Mouse (Mus musculus) lung, embryonic 16.5 days (tissue): Measurements from ENCODE around the gene Zfp346. TPM values are rescaled to one million over a fixed set of nuclear protein-coding genes. Genes with fewer than 3 reads are reported as not detected.

Source experiments
- ATAC-seq: fragments of 200-750 bp; cut with Nextera tagmentation; 2 replicates; pipeline ENCODE4 v1.8.0; 2017; ENCODE audit warnings: low read depth, mild to moderate bottlenecking, moderate library complexity
- H3K27ac ChIP-seq: fragments of 300-500 bp; sonication (generic); 2 replicates; pipeline ENCODE4 v1.5.1; 2014; ENCODE audit warnings: mild to moderate bottlenecking, control low read depth, low read length
- H3K27me3 ChIP-seq: fragments of 300-500 bp; sonication (generic); 2 replicates; pipeline ENCODE4 v1.6.1; 2014; ENCODE audit warnings: low read depth, low read length, mixed read lengths; ENCODE audit not compliant: control insufficient read depth, insufficient read depth
- H3K36me3 ChIP-seq: fragments of 300-500 bp; sonication (generic); 2 replicates; pipeline ENCODE4 v1.6.1; 2014; ENCODE audit warnings: low read length; ENCODE audit not compliant: control insufficient read depth, insufficient read depth
- H3K4me1 ChIP-seq: fragments of 300-500 bp; sonication (generic); replicated peaks from 2 replicates; pipeline ENCODE4 v1.6.1; 2014; ENCODE audit warnings: low read length, mixed read lengths; ENCODE audit not compliant: control insufficient read depth, insufficient read depth
- H3K4me2 ChIP-seq: fragments of 300-500 bp; sonication (generic); 2 replicates; pipeline ENCODE4 v1.6.1; 2014; ENCODE audit warnings: low read depth, low read length, control low read depth
- H3K4me3 ChIP-seq: fragments of 300-500 bp; sonication (generic); 2 replicates; pipeline ENCODE4 v1.5.1; 2014; ENCODE audit warnings: mild to moderate bottlenecking, low read length, control low read depth
- H3K9ac ChIP-seq: fragments of 300-500 bp; sonication (generic); 2 replicates; pipeline ENCODE4 v1.6.1; 2014; ENCODE audit warnings: low read length, control low read depth
- H3K9me3 ChIP-seq: fragments of 300-500 bp; sonication (generic); 2 replicates; pipeline ENCODE4 v1.6.1; 2016; ENCODE audit warnings: low read length; ENCODE audit not compliant: control insufficient read depth
- WGBS: fragments of 180-500 bp; shearing (Covaris S2); extraction: QIAGEN DNeasy Blood & Tissue Kit; methylation state at CpG from one replicate; pipeline ENCODE4 v1.1.7; 2014; 5-methylcytosine and 5-hydroxymethylcytosine counted together
- polyA plus RNA-seq: library from polyadenylated mRNA; unstranded; fragments of >200 nt; fragmentation: Nextera tagmentation; extraction: Ambion mirVana; gene quantifications from 2 replicates; pipeline ENCODE4 v1.2.1, GENCODE M21; 2015

The Zfp346 gene
- polyA plus RNA-seq, 1 experiment from 2014 or later: 20.0 TPM

GRCm38 (mm10) chr13:55133448-55133847, 28.3 kb downstream of the Zfp346 start, which contains the start of gene Gm17617:
Gene Gm17617 (minus strand): TSS chr13:55133548.
- Histone ChIP-seq H3K27me3 (no peaks in the 10 kb centered on the region), H3K4me2 (no peak within 1 kb of the TSS), H3K9ac (no peak within 1 kb of the TSS), H3K9me3 (no peaks in the 10 kb centered on the region), H3K27ac (no peak within 1 kb of the TSS), H3K36me3 (peaks cover 21% of the 10 kb centered on the region), H3K4me1 (peaks cover 4% of the 10 kb centered on the region), H3K4me3 (no peak within 1 kb of the TSS)
- WGBS: 95% methylated on average over 2 of the region's 2 CpGs
- no peak for ATAC-seq

- Histone ChIP-seq H3K27me3 (no peaks in the 10 kb centered on the region), H3K4me2 (no peak overlapping the region), H3K27ac (no peak overlapping the region), H3K4me1 (peaks cover 4% of the 10 kb centered on the region), H3K4me3 (no peak overlapping the region), H3K9me3 (no peaks in the 10 kb centered on the region), H3K9ac (no peak overlapping the region), H3K36me3 (peaks cover 13% of the 10 kb centered on the region)
- WGBS: 4% methylated on average over 5 of the region's 5 CpGs
- peak; percentile 52; the same call in 1 of the 2 replicates for ATAC-seq
Observed at GRCm38 (mm10) chr13:55135382-55135781, 30.3 kb downstream of the Zfp346 start.

GRCm38 (mm10) chr13:55140271-55140670, 35.2 kb downstream of the Zfp346 start:
- Histone ChIP-seq H3K4me1 (peaks cover under 1% of the 10 kb centered on the region), H3K4me3 (no peak overlapping the region), H3K9ac (no peak overlapping the region), H3K36me3 (no peaks in the 10 kb centered on the region), H3K9me3 (no peaks in the 10 kb centered on the region), H3K4me2 (no peak overlapping the region), H3K27me3 (no peaks in the 10 kb centered on the region), H3K27ac (no peak overlapping the region)
- 69% methylated on average over 2 of the region's 2 CpGs for WGBS
- no peak for ATAC-seq

GRCm38 (mm10) chr13:55152621-55153415, 47.7 kb downstream of the Zfp346 start, which contains the start of gene Fgfr4:
Gene Fgfr4 (plus strand): TSS chr13:55152640.
- Histone ChIP-seq H3K4me3 (peak within 1 kb of the TSS; percentile 72), H3K27ac (peak within 1 kb of the TSS; percentile 87), H3K9ac (peak within 1 kb of the TSS; percentile 79), H3K27me3 (no peaks in the 10 kb centered on the region), H3K9me3 (no peaks in the 10 kb centered on the region), H3K36me3 (peaks cover 5% of the 10 kb centered on the region), H3K4me1 (peaks cover 7% of the 10 kb centered on the region), H3K4me2 (peak within 1 kb of the TSS; percentile 81)
- 2% methylated on average over 61 of the region's 68 CpGs for WGBS
- peak; percentile 86 for ATAC-seq

GRCm38 (mm10) chr13:55153951-55154350, 48.8 kb downstream of the Zfp346 start:
- Histone ChIP-seq H3K4me2 (peak overlapping the region; percentile 81), H3K27me3 (no peaks in the 10 kb centered on the region), H3K4me3 (peak overlapping the region; percentile 72), H3K9me3 (no peaks in the 10 kb centered on the region), H3K27ac (peak overlapping the region; percentile 87), H3K4me1 (peaks cover 7% of the 10 kb centered on the region), H3K36me3 (peaks cover 5% of the 10 kb centered on the region), H3K9ac (peak overlapping the region; percentile 21; the same call in 1 of the 2 replicates)
- 62% methylated on average over 5 of the region's 5 CpGs for WGBS
- ATAC-seq: no peak; the same call in 1 of the 2 replicates

- Histone ChIP-seq H3K27me3 (no peaks in the 10 kb centered on the region), H3K36me3 (peaks cover 10% of the 10 kb centered on the region), H3K9ac (no peak overlapping the region), H3K9me3 (no peaks in the 10 kb centered on the region), H3K27ac (no peak overlapping the region), H3K4me3 (no peak overlapping the region), H3K4me1 (no peaks in the 10 kb centered on the region; the same call in 1 of the 2 replicates), H3K4me2 (no peak overlapping the region)
- 54% methylated on average over 7 of the region's 7 CpGs for WGBS
- no peak for ATAC-seq
Observed at GRCm38 (mm10) chr13:55162365-55162764, 57.3 kb downstream of the Zfp346 start.

- ATAC-seq: peak; percentile 87
- 44% methylated on average over 5 of the region's 5 CpGs for WGBS
- Histone ChIP-seq H3K9ac (no peak overlapping the region), H3K4me3 (no peak overlapping the region), H3K36me3 (peaks cover 10% of the 10 kb centered on the region), H3K9me3 (no peaks in the 10 kb centered on the region), H3K4me2 (no peak overlapping the region), H3K4me1 (peaks cover 7% of the 10 kb centered on the region), H3K27ac (peak overlapping the region; percentile 65; the same call in 1 of the 2 replicates), H3K27me3 (no peaks in the 10 kb centered on the region)
Observed at GRCm38 (mm10) chr13:55163553-55163952, 58.4 kb downstream of the Zfp346 start.

GRCm38 (mm10) chr13:55165831-55166339, 60.8 kb downstream of the Zfp346 start:
- H3K4me3 ChIP-seq: no peak overlapping the region
- H3K36me3 ChIP-seq: peaks cover 10% of the 10 kb centered on the region
- H3K4me1 ChIP-seq: peaks cover 11% of the 10 kb centered on the region
- no peaks in the 10 kb centered on the region for H3K27me3 ChIP-seq
- H3K27ac ChIP-seq: no peak overlapping the region
- peaks cover 4% of the 10 kb centered on the region; the same call in 1 of the 2 replicates for H3K9me3 ChIP-seq
- ATAC-seq: no peak
- no peak overlapping the region for H3K4me2 ChIP-seq
- WGBS: 85% methylated on average over 16 of the region's 16 CpGs
- no peak overlapping the region for H3K9ac ChIP-seq
